Mouse (Mus musculus): ENCODE results near the gene Ano6.

Ano6 gene

GRCm38 (mm10) chr15:95796062-95796461, 5.4 kb downstream of the Ano6 start:
- no peak for DNase-seq (ENCODE audit: low read depth, low spot score)

- DNase-seq (ENCODE audit: low read depth, low spot score): no peak
Observed at GRCm38 (mm10) chr15:95797144-95797983, 6.7 kb downstream of the Ano6 start.

- no peak for DNase-seq (ENCODE audit: low read depth, low spot score)
Observed at GRCm38 (mm10) chr15:95798266-95798665, 7.6 kb downstream of the Ano6 start.

GRCm38 (mm10) chr15:95799632-95800031, 9.0 kb downstream of the Ano6 start:
- no peak for DNase-seq (ENCODE audit: low read depth, low spot score)

- no peak for DNase-seq (ENCODE audit: low read depth, low spot score)
Observed at GRCm38 (mm10) chr15:95800051-95800450, 9.4 kb downstream of the Ano6 start.

GRCm38 (mm10) chr15:95801261-95801979, 10.8 kb downstream of the Ano6 start:
- DNase-seq (ENCODE audit: low read depth, low spot score): no peak

- no peak for DNase-seq (ENCODE audit: low read depth, low spot score)
Observed at GRCm38 (mm10) chr15:95802140-95802539, 11.5 kb downstream of the Ano6 start.

- no peak for DNase-seq (ENCODE audit: low read depth, low spot score)
Observed at GRCm38 (mm10) chr15:95802762-95803161, 12.1 kb downstream of the Ano6 start.

GRCm38 (mm10) chr15:95803484-95803883, 12.8 kb downstream of the Ano6 start:
- no peak for DNase-seq (ENCODE audit: low read depth, low spot score)

- DNase-seq (ENCODE audit: low read depth, low spot score): no peak
Observed at GRCm38 (mm10) chr15:95804255-95804654, 13.6 kb downstream of the Ano6 start.

- no peak for DNase-seq (ENCODE audit: low read depth, low spot score)
Observed at GRCm38 (mm10) chr15:95805022-95805471, 14.4 kb downstream of the Ano6 start.

- no peak for DNase-seq (ENCODE audit: low read depth, low spot score)
Observed at GRCm38 (mm10) chr15:95807908-95808307, 17.3 kb downstream of the Ano6 start.

GRCm38 (mm10) chr15:95810357-95810761, 19.7 kb downstream of the Ano6 start:
- DNase-seq (ENCODE audit: low read depth, low spot score): no peak

GRCm38 (mm10) chr15:95812821-95813571, 22.4 kb downstream of the Ano6 start:
- DNase-seq (ENCODE audit: low read depth, low spot score): no peak

- DNase-seq (ENCODE audit: low read depth, low spot score): no peak
Observed at GRCm38 (mm10) chr15:95817501-95817900, 26.9 kb downstream of the Ano6 start.

GRCm38 (mm10) chr15:95819249-95820035, 28.8 kb downstream of the Ano6 start:
- DNase-seq (ENCODE audit: low read depth, low spot score): no peak

GRCm38 (mm10) chr15:95820142-95820541, 29.5 kb downstream of the Ano6 start:
- no peak for DNase-seq (ENCODE audit: low read depth, low spot score)

- DNase-seq (ENCODE audit: low read depth, low spot score): no peak
Observed at GRCm38 (mm10) chr15:95820678-95821077, 30.0 kb downstream of the Ano6 start.

- no peak for DNase-seq (ENCODE audit: low read depth, low spot score)
Observed at GRCm38 (mm10) chr15:95822099-95822498, 31.5 kb downstream of the Ano6 start.

GRCm38 (mm10) chr15:95823383-95824306, 33.0 kb downstream of the Ano6 start:
- no peak for DNase-seq (ENCODE audit: low read depth, low spot score)
